Mouse (Mus musculus): Measurements from ENCODE around the gene Cnrip1.
"Not testable (repeated sequence)": the region's sequence is repeated elsewhere in the genome, so short reads cannot be mapped to it uniquely, and the experiment has no call there.

Cnrip1 gene

GRCm38 (mm10) chr11:17051545-17052475, at the start of gene Cnrip1, which contains the start of gene Plek:
Gene Cnrip1, plus strand, starts transcription at chr11:17051586.
Gene Plek, minus strand, starts transcription at chr11:17052381.
- peak; percentile 92 to 95 for DNase-seq

- no peak for DNase-seq
Observed at GRCm38 (mm10) chr11:17002739-17003373, 48.5 kb upstream of the Cnrip1 start.

DNA sequence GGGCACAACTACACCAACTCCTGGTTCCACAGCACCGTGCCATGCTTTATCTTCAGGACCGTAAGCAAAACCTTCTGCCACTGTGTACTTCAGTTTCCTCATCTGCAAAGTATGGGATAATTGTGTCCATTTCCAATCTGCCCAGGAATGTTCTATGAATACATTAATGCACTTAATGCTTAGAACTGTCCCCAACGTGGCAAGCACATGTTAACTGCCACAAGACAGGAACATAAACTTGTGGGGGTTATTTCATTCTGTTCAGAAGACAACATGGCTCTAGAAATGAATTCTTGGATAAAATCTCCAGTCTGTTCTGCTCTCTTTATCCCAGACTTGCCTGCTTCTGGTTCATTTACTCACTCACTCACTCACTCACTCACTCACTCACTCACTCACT, 47.6 kb upstream of the Cnrip1 start:
- DNase-seq: no peak

DNA sequence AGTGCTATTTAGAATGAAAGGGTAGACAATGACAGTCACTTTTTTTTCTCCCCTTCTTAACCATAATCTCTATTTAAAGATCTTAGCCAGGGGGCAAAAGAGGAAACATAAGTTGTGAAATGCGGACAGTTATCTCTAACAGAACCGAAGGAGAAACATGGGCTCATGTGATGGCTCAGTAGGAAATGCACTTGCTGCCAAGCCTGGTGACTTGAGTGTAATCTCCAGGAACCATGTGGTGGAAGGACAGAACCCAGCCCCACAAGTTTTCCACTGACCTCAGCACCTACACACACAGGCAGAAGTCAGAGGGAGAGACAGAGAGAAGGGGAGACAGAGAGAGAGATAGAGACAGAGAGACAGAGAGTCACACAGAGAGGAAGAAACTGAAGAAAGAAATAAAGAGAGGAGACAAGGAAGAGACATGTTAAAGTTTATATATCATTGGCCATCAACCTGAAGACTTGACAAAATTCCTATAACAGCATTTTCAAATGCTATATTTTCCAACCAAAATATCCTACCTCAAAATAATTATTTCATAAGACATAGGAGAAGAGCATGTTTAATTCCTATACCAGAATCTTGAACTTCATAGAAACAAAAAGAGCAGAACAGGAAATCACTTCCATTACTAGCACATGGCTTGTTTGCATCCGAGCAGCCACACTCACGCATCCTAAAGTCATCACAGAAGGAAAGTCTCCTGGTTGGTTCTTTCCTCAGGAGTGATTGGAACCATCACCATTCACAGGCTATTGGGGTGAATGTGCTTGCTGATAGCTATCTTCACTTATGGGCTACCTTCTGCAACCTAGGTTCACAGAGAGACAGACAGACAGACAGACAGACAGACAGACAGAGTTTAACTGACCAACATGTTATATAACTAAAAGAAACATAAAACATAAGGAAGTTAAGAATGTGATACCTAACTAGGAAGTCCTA, 46.2 kb upstream of the Cnrip1 start:
- DNase-seq: no peak

DNA sequence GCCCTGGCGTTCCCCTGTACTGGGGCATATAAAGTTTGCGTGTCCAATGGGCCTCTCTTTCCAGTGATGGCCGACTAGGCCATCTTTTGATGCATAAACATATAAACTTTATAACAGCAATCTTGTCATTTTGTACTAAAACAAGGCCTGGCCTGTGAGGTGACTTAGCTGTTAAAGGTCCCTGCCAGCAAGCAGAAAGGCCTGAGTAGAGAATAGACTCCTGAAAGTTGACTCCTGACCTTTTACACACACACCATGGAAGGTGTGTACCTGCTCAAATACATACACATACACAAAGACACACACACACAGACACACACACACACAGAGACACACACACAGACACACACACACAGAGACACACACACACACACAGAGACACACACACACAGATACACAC, 44.9 kb upstream of the Cnrip1 start:
- DNase-seq: not testable (repeated sequence)

DNA sequence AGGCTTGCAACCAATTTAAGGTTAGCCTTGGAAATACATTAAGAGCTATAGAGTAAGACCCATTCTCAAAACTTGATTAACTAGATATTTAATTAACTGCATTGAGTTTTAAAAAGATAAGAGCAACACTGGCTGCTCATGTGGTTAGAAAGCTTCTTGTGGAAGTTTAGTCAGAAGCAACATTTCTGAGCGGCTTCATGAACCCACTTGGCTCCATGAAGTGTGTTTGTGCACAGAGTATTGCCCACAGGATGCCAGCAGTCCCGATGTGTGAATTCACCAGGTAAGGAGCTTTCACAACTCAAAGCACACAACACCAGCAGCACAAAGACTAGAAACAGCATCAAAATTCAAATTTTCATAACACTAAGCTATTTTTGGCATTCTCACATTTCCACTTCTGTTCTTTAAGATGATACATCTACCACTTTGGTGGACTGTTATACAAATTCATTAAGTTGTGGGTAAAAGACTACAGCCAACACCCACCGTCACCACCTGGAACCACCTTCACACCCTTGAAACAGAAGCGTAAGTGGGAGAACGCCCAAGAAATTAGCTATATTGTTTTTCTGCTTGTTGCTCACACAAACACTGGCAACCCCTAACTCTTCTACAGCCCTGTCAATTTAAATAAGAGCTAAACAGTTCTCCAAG, 43.7 kb upstream of the Cnrip1 start:
- no peak for DNase-seq

- DNase-seq: no peak
Observed at GRCm38 (mm10) chr11:17008498-17008941, 42.9 kb upstream of the Cnrip1 start.

- no peak for DNase-seq
Observed at GRCm38 (mm10) chr11:17012948-17013347, 38.4 kb upstream of the Cnrip1 start.

DNA sequence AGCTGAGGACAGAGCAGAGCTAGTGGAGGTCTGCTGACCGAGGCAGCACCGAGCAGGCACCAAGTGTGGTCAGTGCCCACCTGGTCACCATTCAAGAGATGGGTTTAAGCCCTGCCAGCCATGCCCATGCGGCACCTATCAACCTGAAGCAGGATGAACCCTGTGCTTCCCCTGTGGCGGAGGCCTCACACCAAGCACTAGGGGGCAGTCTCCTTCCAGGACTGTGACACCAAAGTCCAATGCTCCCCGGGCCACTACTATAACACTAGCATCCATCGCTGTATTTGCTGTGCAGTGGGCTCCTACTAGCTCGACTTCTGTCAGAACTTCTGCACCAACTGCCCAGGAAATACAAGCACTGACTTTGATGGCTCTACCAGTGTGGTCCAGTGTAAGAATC, 32.1 kb upstream of the Cnrip1 start:
- DNase-seq: no peak

- peak; percentile 30 to 49 for DNase-seq
Observed at GRCm38 (mm10) chr11:17023206-17023605, 28.2 kb upstream of the Cnrip1 start.

GRCm38 (mm10) chr11:17023984-17024383, 27.4 kb upstream of the Cnrip1 start:
- no peak for DNase-seq

DNA sequence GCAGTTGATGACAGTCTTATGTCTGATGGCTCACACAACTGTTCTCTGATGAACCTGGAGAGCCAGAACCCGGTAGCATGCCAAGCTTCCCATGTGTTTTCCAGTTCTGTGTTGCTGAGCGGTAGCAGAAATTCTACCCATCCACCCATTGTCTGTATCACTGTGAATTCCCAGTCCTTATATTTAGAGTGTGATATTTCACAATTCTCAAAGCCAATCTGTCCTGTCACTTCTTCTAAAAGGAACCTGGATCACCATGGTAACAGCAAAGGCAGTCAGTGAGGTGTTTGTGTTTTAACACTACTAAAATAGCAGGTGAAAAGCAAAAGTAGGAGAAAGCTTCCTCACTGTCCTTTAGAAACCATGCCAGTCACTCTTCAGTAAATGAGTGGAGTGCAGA, 5.6 kb upstream of the Cnrip1 start:
- no peak for DNase-seq

GRCm38 (mm10) chr11:17052476-17053049, 1.2 kb downstream of the Cnrip1 start:
- peak; percentile 67 to 74 for DNase-seq

GRCm38 (mm10) chr11:17069360-17069759, 18.0 kb downstream of the Cnrip1 start:
- DNase-seq: not testable (repeated sequence)

GRCm38 (mm10) chr11:17075656-17076055, 24.3 kb downstream of the Cnrip1 start:
- DNase-seq: no peak

DNA sequence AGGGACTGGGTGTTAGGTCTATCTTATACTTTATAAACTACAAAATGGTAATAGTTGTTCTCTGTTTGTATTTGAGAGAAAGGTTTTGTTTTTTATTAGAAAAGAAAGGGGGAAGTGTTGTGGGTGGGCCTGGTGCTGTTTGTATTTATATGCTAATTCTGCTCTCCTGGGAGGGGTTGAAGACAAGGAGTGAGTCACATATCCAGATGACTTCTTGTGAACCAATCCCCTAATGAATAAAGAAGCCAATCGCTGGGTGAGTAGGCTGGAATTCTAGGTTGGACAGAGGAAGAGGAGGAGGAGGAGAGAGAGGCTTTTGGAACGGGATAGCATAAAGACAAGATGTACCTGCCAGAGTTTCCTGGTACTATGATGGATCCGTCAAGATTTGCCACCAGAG, 30.7 kb downstream of the Cnrip1 start:
- no peak for DNase-seq

- no peak for DNase-seq
Observed at GRCm38 (mm10) chr11:17082953-17083352, 31.6 kb downstream of the Cnrip1 start.

- peak in 1 of 2 experiments; percentile 16 for DNase-seq
Observed at GRCm38 (mm10) chr11:17083455-17083854, 32.1 kb downstream of the Cnrip1 start.

GRCm38 (mm10) chr11:17083866-17084265, 32.5 kb downstream of the Cnrip1 start:
- DNase-seq: peak in 1 of 2 experiments; percentile 19

DNA sequence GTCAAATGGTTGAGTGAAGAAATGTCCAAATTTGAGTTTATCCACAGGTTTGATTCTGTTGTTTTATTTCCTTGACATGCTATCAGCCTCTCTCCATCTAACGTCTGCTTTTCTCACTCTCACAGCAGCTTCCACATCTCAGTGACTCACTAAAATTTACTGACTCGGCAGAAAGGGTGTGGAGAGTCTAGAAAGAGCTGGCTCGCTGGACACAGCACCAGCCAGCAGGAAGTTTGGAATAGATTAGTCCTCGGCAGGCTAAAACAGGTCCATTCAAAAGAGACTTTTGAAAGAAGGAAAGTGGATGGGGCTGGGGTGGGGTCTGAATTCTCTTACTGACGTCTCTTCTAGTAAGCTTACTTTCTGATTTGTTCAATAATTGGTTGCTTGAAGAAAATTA, 34.7 kb downstream of the Cnrip1 start:
- DNase-seq: no peak

- DNase-seq: no peak
Observed at GRCm38 (mm10) chr11:17106936-17107335, 55.5 kb downstream of the Cnrip1 start.

DNA sequence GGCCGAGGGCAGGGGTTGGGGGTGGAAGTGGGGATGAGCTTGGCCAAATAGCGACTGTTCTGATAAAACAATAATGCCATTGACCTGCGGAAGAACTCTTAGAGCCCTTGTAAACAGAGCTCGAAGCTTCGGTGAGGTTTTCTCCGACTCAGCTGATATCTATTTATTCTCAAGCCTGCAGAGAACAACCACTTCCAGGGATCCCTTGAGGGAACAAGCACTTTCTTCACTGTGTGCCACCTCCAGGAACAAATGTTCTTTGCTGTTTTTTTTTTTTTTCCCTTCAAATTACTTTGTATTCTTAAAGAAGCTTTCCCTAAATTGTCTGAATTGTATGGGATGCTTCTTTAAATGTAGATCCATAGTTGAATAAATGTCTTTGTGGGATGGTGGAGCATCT, 56.0 kb downstream of the Cnrip1 start:
- DNase-seq: no peak

All from cerebellum, postnatal 25 days (tissue).